Mouse (Mus musculus) liver, embryonic 13.5 days (tissue): ENCODE data around the gene Hivep3. TPM values are rescaled to one million over a fixed set of nuclear protein-coding genes. Genes with fewer than 3 reads are reported as not detected.

ENCODE experiments used
- ATAC-seq: fragments of 200-750 bp; cut with Nextera tagmentation; 2 replicates; pipeline ENCODE4 v1.8.0; 2017; ENCODE audit warnings: low read depth, mild to moderate bottlenecking, moderate number of reproducible peaks, moderate library complexity
- DNase-seq: peaks from one replicate; pipeline ENCODE4 v3.0.0; 2022
- H3K27ac ChIP-seq: fragments of 300-500 bp; sonication (generic); 2 replicates; pipeline ENCODE4 v1.5.1; 2015; ENCODE audit warnings: moderate library complexity, mild to moderate bottlenecking, inconsistent platforms
- H3K27me3 ChIP-seq: fragments of 300-500 bp; sonication (generic); 2 replicates; pipeline ENCODE4 v1.6.1; 2015; ENCODE audit warnings: mild to moderate bottlenecking, inconsistent platforms
- H3K36me3 ChIP-seq: fragments of 300-500 bp; sonication (generic); 2 replicates; pipeline ENCODE4 v1.6.1; 2015; ENCODE audit warnings: mild to moderate bottlenecking, inconsistent platforms
- H3K4me1 ChIP-seq: fragments of 300-500 bp; sonication (generic); replicated peaks from 2 replicates; pipeline ENCODE4 v1.6.1; 2015; ENCODE audit warnings: inconsistent platforms
- H3K4me2 ChIP-seq: fragments of 300-500 bp; sonication (generic); 2 replicates; pipeline ENCODE4 v1.6.1; 2015; ENCODE audit warnings: inconsistent platforms, mild to moderate bottlenecking, moderate library complexity
- H3K4me3 ChIP-seq: fragments of 300-500 bp; sonication (generic); replicated peaks from 2 replicates; pipeline ENCODE4 v1.5.1; 2015; ENCODE audit warnings: mild to moderate bottlenecking, inconsistent platforms
- H3K9ac ChIP-seq: fragments of 300-500 bp; sonication (generic); 2 replicates; pipeline ENCODE4 v1.6.1; 2015; ENCODE audit warnings: mild to moderate bottlenecking, inconsistent platforms
- H3K9me3 ChIP-seq: fragments of 300-500 bp; sonication (generic); replicated peaks from 2 replicates; pipeline ENCODE4 v1.6.1; 2016; ENCODE audit warnings: inconsistent platforms
- WGBS: fragments of 180-500 bp; shearing (Covaris S2); methylation state at CpG from one replicate; pipeline ENCODE4 v1.1.7; 2015; ENCODE audit not compliant: insufficient replicate concordance; 5-methylcytosine and 5-hydroxymethylcytosine counted together
- polyA plus RNA-seq: library from polyadenylated mRNA; unstranded; fragments of >200 nt; fragmentation: Nextera tagmentation; extraction: Ambion mirVana; gene quantifications from 2 replicates; pipeline ENCODE4 v1.2.1, GENCODE M21; 2015

Gene Hivep3
- polyA plus RNA-seq, 1 experiment from 2014 or later, result 2.1 TPM

DNA sequence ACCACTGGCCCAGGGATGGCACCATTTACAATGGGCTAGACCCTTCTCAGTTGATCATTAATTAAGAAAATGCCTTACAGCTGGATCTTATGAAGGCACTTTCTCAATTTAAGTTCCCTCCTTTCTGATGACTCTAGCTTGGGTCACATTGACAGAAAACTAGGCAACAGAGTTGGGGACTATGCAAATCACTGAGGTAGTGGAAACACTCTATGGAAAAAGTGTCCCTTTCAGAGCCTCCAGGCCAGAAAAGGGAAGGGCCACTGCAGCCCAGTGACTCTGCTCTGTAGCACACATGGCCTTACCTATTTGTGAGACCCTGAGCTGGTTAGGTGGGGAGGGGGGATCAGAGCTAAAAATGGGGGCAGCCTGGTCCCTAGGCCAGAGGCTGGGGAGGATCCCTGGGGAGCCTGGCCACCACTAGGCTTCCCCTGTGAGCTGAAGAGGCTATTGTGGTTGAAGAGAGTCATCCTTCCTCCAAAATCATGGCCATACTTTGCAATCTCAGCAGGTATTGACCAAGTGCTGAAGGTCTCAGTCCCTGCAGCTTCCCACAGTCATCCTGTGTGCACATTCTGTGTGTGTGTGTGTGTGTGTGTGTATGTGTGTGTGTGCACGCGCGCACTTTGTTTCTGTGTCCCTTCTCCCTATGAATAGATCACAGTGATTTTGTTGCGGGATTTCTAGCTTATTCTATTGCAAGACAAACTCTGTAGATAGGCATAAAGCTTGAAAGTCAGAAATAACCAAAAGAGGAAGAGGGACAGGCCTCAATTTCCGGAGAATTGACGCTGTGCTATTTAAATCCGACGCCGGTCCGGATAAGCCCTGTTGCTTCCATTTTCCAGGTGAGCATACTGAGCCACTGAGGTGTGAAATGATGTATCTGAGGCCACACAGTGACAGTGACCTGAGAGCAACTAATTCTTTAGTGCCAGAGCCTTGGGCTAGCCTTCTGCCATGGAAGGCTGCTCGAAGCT, 319.7 kb downstream of the Hivep3 start:
- Histone ChIP-seq H3K9ac (no peak overlapping the region), H3K27ac (no peak overlapping the region), H3K36me3 (no peaks in the 10 kb centered on the region), H3K27me3 (no peaks in the 10 kb centered on the region), H3K9me3 (no peaks in the 10 kb centered on the region), H3K4me2 (no peak overlapping the region), H3K4me3 (no peak overlapping the region), H3K4me1 (no peaks in the 10 kb centered on the region)
- whole genome bisulfite sequencing, result 59% methylated on average over 11 of the region's 11 CpGs
- no peak for ATAC-seq
- DNase-seq, result no peak

- no peak overlapping the region for H3K4me3 ChIP-seq
- no peaks in the 10 kb centered on the region for H3K27me3 ChIP-seq
- H3K9ac ChIP-seq, result no peak overlapping the region
- H3K27ac ChIP-seq, result no peak overlapping the region
- ATAC-seq (no peak), DNase-seq (no peak)
- H3K4me1 ChIP-seq, result no peaks in the 10 kb centered on the region
- 39% methylated on average over 9 of the region's 9 CpGs for WGBS
- H3K36me3 ChIP-seq, result no peaks in the 10 kb centered on the region
- H3K4me2 ChIP-seq, result no peak overlapping the region
- H3K9me3 ChIP-seq, result no peaks in the 10 kb centered on the region
These were observed 320.6 kb downstream of the Hivep3 start for GRCm38 (mm10) chr4:120054145-120054544.

GRCm38 (mm10) chr4:120056451-120056850, 322.9 kb downstream of the Hivep3 start:
- 66% methylated on average over 9 of the region's 9 CpGs for WGBS
- Histone ChIP-seq H3K4me2 (no peak overlapping the region), H3K9me3 (no peaks in the 10 kb centered on the region)

DNA sequence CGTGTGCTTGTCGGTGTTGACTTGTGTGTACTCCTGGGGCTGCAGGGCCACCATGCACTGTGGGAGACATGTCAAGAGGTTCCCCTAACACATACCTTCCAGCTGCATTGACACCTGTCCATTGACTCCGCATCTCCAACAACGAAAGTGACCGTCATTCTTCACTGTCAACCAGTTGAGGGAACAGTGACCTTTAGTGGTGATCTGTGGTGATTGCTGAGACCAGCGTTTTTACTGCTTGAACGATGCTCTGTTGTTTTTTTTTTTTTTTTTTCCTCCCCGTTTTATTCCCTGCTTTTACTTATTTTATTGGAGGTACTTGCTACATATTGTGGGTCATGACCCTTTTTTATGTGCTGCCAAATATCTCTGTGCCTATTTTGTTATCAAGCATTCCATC, 323.9 kb downstream of the Hivep3 start:
- DNase-seq (no peak), ATAC-seq (no peak)
- H3K27me3 ChIP-seq, result no peaks in the 10 kb centered on the region
- no peak overlapping the region for H3K4me2 ChIP-seq
- 58% methylated on average over 8 of the region's 8 CpGs for WGBS
- H3K4me1 ChIP-seq, result no peaks in the 10 kb centered on the region
- H3K9ac ChIP-seq, result no peak overlapping the region
- H3K4me3 ChIP-seq, result no peak overlapping the region
- H3K36me3 ChIP-seq, result no peaks in the 10 kb centered on the region
- no peak overlapping the region for H3K27ac ChIP-seq
- H3K9me3 ChIP-seq, result no peaks in the 10 kb centered on the region

More at GRCm38 (mm10) chr4:120056451-120056850, 322.9 kb downstream of the Hivep3 start:
- Histone ChIP-seq H3K27ac (no peak overlapping the region), H3K4me3 (no peak overlapping the region), H3K4me1 (no peaks in the 10 kb centered on the region), H3K36me3 (no peaks in the 10 kb centered on the region), H3K9ac (no peak overlapping the region), H3K27me3 (no peaks in the 10 kb centered on the region)
- ATAC-seq (no peak), DNase-seq (no peak)

DNA sequence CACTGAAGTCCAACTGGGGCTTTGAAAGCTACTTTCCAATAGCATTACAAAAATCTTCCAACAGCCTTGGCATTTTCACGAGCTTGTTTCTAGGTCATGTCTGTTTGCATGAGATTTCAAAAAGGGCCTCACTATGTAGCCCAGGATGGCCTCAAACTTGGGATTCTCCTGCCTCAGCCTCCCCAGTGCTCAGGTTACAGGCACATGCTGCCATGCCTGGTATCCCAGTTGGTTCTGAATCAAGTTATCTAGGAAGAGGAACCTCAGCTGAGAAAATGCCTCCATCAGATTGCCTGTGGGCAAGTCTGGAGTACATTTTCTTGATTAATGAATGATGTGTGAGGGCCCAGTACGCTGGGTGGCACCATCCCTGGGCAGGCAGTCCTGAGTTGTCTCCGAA, 324.6 kb downstream of the Hivep3 start:
- whole genome bisulfite sequencing, result 50% methylated on average over 3 of the region's 3 CpGs
- Histone ChIP-seq H3K4me2 (no peak overlapping the region), H3K4me1 (no peaks in the 10 kb centered on the region), H3K9ac (no peak overlapping the region), H3K4me3 (no peak overlapping the region), H3K27ac (no peak overlapping the region), H3K27me3 (no peaks in the 10 kb centered on the region), H3K36me3 (no peaks in the 10 kb centered on the region), H3K9me3 (no peaks in the 10 kb centered on the region)
- DNase-seq (no peak), ATAC-seq (no peak)

DNA sequence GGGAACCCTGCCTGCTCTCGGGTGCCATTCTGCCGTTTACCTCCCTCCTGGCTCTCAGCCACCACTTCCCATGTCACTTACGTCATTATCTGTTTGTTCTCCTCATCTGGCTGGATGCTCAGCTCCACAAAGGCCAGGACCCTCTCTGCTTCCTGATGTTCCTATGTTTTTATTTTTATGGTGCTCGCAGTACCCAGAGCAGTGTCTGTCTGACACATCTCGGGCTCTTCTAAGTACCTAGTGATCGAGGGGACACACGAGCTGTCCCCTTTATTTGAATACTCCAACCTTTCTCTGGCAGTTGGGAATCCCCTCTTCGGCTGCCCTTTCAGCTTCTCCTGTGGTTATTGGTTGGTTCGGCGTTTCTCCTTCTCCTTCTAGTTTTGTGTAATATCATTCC, 325.2 kb downstream of the Hivep3 start:
- no peaks in the 10 kb centered on the region for H3K4me1 ChIP-seq
- no peak overlapping the region for H3K4me3 ChIP-seq
- DNase-seq (no peak), ATAC-seq (no peak)
- H3K27me3 ChIP-seq, result no peaks in the 10 kb centered on the region
- no peak overlapping the region for H3K4me2 ChIP-seq
- H3K9me3 ChIP-seq, result no peaks in the 10 kb centered on the region
- WGBS, result 56% methylated on average over 10 of the region's 10 CpGs
- H3K9ac ChIP-seq, result no peak overlapping the region
- H3K27ac ChIP-seq, result no peak overlapping the region
- no peaks in the 10 kb centered on the region for H3K36me3 ChIP-seq

DNA sequence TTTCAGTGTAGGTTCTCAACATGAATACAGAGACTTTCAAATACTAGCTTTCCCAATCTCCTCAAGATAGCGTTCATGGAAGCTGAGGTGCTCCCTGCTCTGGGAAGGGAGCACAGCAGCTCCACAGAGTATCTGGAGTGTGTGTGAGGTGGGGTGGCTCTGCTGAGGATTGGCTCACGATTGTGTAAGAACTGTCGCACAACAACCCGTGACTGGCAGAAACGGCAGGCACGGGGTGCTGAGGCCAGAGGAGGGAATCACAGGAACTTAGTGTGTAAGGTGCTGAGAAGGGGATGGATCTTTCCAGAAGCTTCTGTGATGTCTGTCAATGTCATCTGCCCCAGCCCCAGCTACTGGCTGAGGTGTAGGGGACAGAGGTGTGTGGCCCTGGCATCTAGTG, 328.1 kb downstream of the Hivep3 start:
- Histone ChIP-seq H3K36me3 (no peaks in the 10 kb centered on the region), H3K27ac (no peak overlapping the region), H3K9me3 (no peaks in the 10 kb centered on the region), H3K4me1 (no peaks in the 10 kb centered on the region), H3K4me2 (no peak overlapping the region), H3K27me3 (no peaks in the 10 kb centered on the region), H3K9ac (no peak overlapping the region), H3K4me3 (no peak overlapping the region)
- DNase-seq, result no peak
- no peak for ATAC-seq
- WGBS, result 69% methylated on average over 6 of the region's 6 CpGs

DNA sequence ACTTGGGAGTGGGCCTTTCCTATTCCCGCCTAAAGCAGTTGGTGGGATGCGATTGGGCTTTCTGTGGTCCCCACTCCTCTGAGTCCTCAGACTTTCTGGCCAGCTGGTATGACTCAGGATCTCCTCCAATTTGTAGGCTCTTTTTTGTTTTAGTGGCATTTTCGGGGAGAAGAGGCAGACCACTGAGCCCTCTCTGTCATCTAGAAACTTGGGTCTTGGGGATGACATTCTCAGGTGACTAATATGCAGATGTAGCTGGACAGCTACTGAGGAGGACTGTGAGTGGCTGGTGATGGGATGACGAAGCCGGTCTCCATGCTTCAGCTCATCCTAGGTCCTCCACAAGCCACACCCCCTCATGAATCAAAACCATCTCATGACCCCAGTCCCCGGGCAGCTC, 328.6 kb downstream of the Hivep3 start:
- 50% methylated on average over 6 of the region's 6 CpGs for WGBS

GRCm38 (mm10) chr4:120062754-120063153, 329.2 kb downstream of the Hivep3 start:
- Histone ChIP-seq H3K27ac (no peak overlapping the region), H3K36me3 (no peaks in the 10 kb centered on the region), H3K9ac (no peak overlapping the region), H3K4me3 (no peak overlapping the region), H3K9me3 (no peaks in the 10 kb centered on the region), H3K4me1 (no peaks in the 10 kb centered on the region), H3K4me2 (no peak overlapping the region), H3K27me3 (no peaks in the 10 kb centered on the region)
- WGBS, result 74% methylated on average over 11 of the region's 11 CpGs
- ATAC-seq, result no peak
- DNase-seq, result no peak

More for the DNA sequence above, 328.6 kb downstream of the Hivep3 start:
- no peaks in the 10 kb centered on the region for H3K36me3 ChIP-seq
- H3K9ac ChIP-seq, result no peak overlapping the region
- no peak overlapping the region for H3K4me3 ChIP-seq
- no peak for DNase-seq
- H3K27ac ChIP-seq, result no peak overlapping the region
- ATAC-seq, result no peak
- no peaks in the 10 kb centered on the region for H3K9me3 ChIP-seq
- no peaks in the 10 kb centered on the region for H3K27me3 ChIP-seq
- H3K4me1 ChIP-seq, result no peaks in the 10 kb centered on the region
- no peak overlapping the region for H3K4me2 ChIP-seq

DNA sequence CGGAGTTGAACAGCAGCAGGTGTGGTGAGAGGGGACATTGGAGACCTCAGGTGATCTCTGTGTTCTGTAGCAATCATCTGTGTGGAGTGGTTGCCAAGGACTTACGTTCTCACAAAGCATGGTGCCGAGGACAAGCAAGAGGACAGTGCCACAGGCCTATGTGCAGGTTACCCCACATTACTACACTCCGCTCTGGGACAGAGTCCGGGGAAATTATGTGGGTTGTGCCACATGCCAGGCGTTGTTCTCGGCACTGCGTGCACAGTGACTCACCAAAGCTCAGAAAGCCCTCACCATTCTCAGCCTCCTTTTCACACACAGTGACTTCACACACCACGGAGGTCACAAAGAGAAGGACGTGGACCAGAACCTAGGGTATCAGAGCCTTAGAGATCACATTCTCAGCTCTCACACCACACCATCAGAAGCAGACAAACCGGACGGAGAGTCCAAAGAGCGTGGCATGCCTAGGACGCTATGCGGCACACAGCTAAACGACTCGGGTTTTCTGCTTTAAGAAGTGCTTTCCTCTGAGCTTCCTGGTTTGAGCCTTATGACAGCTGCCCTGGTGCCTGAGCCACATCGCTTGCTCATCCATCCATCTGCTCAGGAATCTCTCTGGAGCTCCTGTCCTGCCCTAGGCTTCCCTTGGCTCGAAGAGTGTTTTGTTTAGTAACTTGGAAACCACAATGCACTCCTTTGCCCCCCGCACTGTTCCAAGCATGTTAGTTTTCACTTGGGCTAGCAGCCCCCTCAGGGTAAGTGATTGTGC, 330.0 kb downstream of the Hivep3 start:
- no peak for ATAC-seq
- H3K36me3 ChIP-seq, result no peaks in the 10 kb centered on the region
- H3K4me2 ChIP-seq, result no peak overlapping the region
- H3K9ac ChIP-seq, result no peak overlapping the region
- H3K27ac ChIP-seq, result no peak overlapping the region
- no peaks in the 10 kb centered on the region for H3K9me3 ChIP-seq
- no peak overlapping the region for H3K4me3 ChIP-seq
- no peaks in the 10 kb centered on the region for H3K27me3 ChIP-seq
- 76% methylated on average over 20 of the region's 20 CpGs for WGBS
- no peaks in the 10 kb centered on the region for H3K4me1 ChIP-seq
- DNase-seq, result no peak

- H3K4me1 ChIP-seq, result no peaks in the 10 kb centered on the region
- H3K4me3 ChIP-seq, result no peak within 1 kb of the TSS
- WGBS, result 76% methylated on average over 10 of the region's 10 CpGs
- H3K4me2 ChIP-seq, result no peak within 1 kb of the TSS
- no peak within 1 kb of the TSS for H3K9ac ChIP-seq
- H3K36me3 ChIP-seq, result no peaks in the 10 kb centered on the region
- ATAC-seq (no peak), DNase-seq (no peak)
- H3K9me3 ChIP-seq, result no peaks in the 10 kb centered on the region
- H3K27ac ChIP-seq, result no peak within 1 kb of the TSS
- H3K27me3 ChIP-seq, result no peaks in the 10 kb centered on the region
These were observed 331.1 kb downstream of the Hivep3 start, which contains the start of gene AL607142.1 for GRCm38 (mm10) chr4:120064696-120065095. AL607142.1 (plus strand) TSS chr4:120064996.
